Mouse (Mus musculus) CH12.LX (cell line): ENCODE measurements at regions not wholly inside any gene's neighbourhood (a gene's known extent, or its start where the extent isn't known, plus 50 kb on each side); places are given as distances from the start of the nearest gene placed in this dataset.

ENCODE experiments used
- CHD2 ChIP-seq: IDR thresholded peaks from 2 replicates; pipeline ENCODE4 v1.6.1; 2011; ENCODE audit warnings: low read length, improper control_type of control experiment
- MAFK ChIP-seq: IDR thresholded peaks from 2 replicates; pipeline ENCODE4 v1.6.1; 2011; ENCODE audit warnings: low read length, improper control_type of control experiment; ENCODE audit not compliant: insufficient replicate concordance
- MAX ChIP-seq: IDR thresholded peaks from 2 replicates; pipeline ENCODE4 v1.6.1; 2011; ENCODE audit warnings: low read length, improper control_type of control experiment
- NELFE ChIP-seq: IDR thresholded peaks from 2 replicates; pipeline ENCODE4 v1.6.1; 2011; ENCODE audit warnings: low read depth, low read length, improper control_type of control experiment
- UBTF ChIP-seq: IDR thresholded peaks from 2 replicates; pipeline ENCODE4 v1.6.1; 2012; ENCODE audit warnings: low read depth, mild to moderate bottlenecking, inconsistent platforms, low read length, improper control_type of control experiment, moderate library complexity

GRCm38 (mm10) chr9:113123004-113123692, 584.9 kb downstream of the Pdcd6ip start:
- TF ChIP-seq MAFK (no peak), MAX (no peak), CHD2 (no peak), UBTF (no peak), NELFE (no peak)
